Mouse (Mus musculus) spleen, adult 2 months (tissue): Measurements from ENCODE around the gene C2cd3.

Experiments used
- CTCF ChIP-seq: fragments of 200-500 bp; IDR thresholded peaks from 2 replicates; pipeline ENCODE4 v1.5.1; 2011; ENCODE audit warnings: mild to moderate bottlenecking, inconsistent platforms; ENCODE audit not compliant: insufficient read depth, insufficient read length, insufficient replicate concordance; ENCODE audit errors: extremely low read depth
- POLR2A ChIP-seq: fragments of 200-500 bp; IDR thresholded peaks from 2 replicates; pipeline ENCODE4 v1.6.1; 2011; ENCODE audit warnings: low read depth, low read length, inconsistent platforms

GRCm38 (mm10) chr7:100480175-100480574, 108.1 kb downstream of the C2cd3 start:
- TF ChIP-seq CTCF: no peak
- TF ChIP-seq POLR2A: no peak
